Mouse (Mus musculus) forebrain, embryonic 14.5 days (tissue): ENCODE measurements around the gene Bloc1s1. TPM values are rescaled to one million over a fixed set of nuclear protein-coding genes. Genes with fewer than 3 reads are reported as not detected.

Source experiments
- ATAC-seq: fragments of 200-750 bp; cut with Nextera tagmentation; 2 replicates; pipeline ENCODE4 v1.8.0; 2017; ENCODE audit warnings: mild to moderate bottlenecking, moderate library complexity
- DNase-seq: peaks from one replicate; pipeline ENCODE4 v3.0.0-alpha.2; 2015; ENCODE audit warnings: low spot score
- H3K27ac ChIP-seq: fragments of 300-500 bp; sonication (generic); 2 replicates; pipeline ENCODE4 v1.5.1; 2014; ENCODE audit warnings: low read depth, mild to moderate bottlenecking, control low read depth, low read length, moderate library complexity
- H3K27me3 ChIP-seq: fragments of 300-500 bp; sonication (generic); replicated peaks from 2 replicates; pipeline ENCODE4 v1.6.1; 2014; ENCODE audit warnings: low read length, control low read depth, mixed read lengths; ENCODE audit not compliant: control insufficient read depth, insufficient read depth
- H3K36me3 ChIP-seq: fragments of 300-500 bp; sonication (generic); 2 replicates; pipeline ENCODE4 v1.6.1; 2014; ENCODE audit warnings: low read length, control low read depth; ENCODE audit not compliant: control insufficient read depth, insufficient read depth
- H3K4me1 ChIP-seq: fragments of 300-500 bp; sonication (generic); 2 replicates; pipeline ENCODE4 v1.6.1; 2014; ENCODE audit warnings: antibody characterized with exemption, low read length, control low read depth; ENCODE audit not compliant: control insufficient read depth, insufficient read depth
- H3K4me2 ChIP-seq: fragments of 300-500 bp; sonication (generic); 2 replicates; pipeline ENCODE4 v1.6.1; 2014; ENCODE audit warnings: mild to moderate bottlenecking, control low read depth, low read length
- H3K4me3 ChIP-seq: fragments of 300-500 bp; sonication (generic); 2 replicates; pipeline ENCODE4 v1.5.1; 2014; ENCODE audit warnings: low read depth, low read length, control low read depth
- H3K9ac ChIP-seq: fragments of 300-500 bp; sonication (generic); 2 replicates; pipeline ENCODE4 v1.6.1; 2014; ENCODE audit warnings: mild to moderate bottlenecking, low read length, control low read depth, moderate library complexity
- H3K9me3 ChIP-seq: fragments of 300-500 bp; sonication (generic); replicated peaks from 2 replicates; pipeline ENCODE4 v1.6.1; 2016; ENCODE audit warnings: low read length, control low read depth, mixed read lengths; ENCODE audit not compliant: control insufficient read depth
- WGBS: fragments of 180-500 bp; shearing (Covaris S2); extraction: QIAGEN DNeasy Blood & Tissue Kit; methylation state at CpG from one replicate; pipeline ENCODE4 v1.1.7; 2014; 5-methylcytosine and 5-hydroxymethylcytosine counted together
- polyA plus RNA-seq: library from polyadenylated mRNA; unstranded; fragments of >200 nt; fragmentation: Nextera tagmentation; extraction: Ambion mirVana; gene quantifications from 2 replicates; pipeline ENCODE4 v1.2.1, GENCODE M21; 2014

Gene Bloc1s1
- polyA plus RNA-seq, 1 experiment from 2014 or later, result 295 TPM

GRCm38 (mm10) chr10:128878291-128878690, 45.5 kb downstream of the Bloc1s1 start:
- Histone ChIP-seq H3K9me3 (no peaks in the 10 kb centered on the region), H3K4me1 (no peaks in the 10 kb centered on the region), H3K9ac (no peak overlapping the region), H3K4me2 (no peak overlapping the region), H3K27me3 (no peaks in the 10 kb centered on the region), H3K27ac (no peak overlapping the region), H3K36me3 (peaks cover 49% of the 10 kb centered on the region), H3K4me3 (no peak overlapping the region)
- ATAC-seq (no peak), DNase-seq (no peak)

GRCm38 (mm10) chr10:128870341-128870740, 53.5 kb downstream of the Bloc1s1 start:
- DNase-seq (no peak), ATAC-seq (no peak)
- Histone ChIP-seq H3K4me3 (no peak overlapping the region), H3K9ac (no peak overlapping the region), H3K4me2 (no peak overlapping the region), H3K27ac (no peak overlapping the region), H3K27me3 (no peaks in the 10 kb centered on the region), H3K36me3 (peaks cover 38% of the 10 kb centered on the region), H3K4me1 (no peaks in the 10 kb centered on the region), H3K9me3 (no peaks in the 10 kb centered on the region)
- WGBS, result 85% methylated on average over 3 of the region's 3 CpGs

Other genes starting within 250 kb of the Bloc1s1 start
- 9.1 and 9.8 TPM in 2 replicates for gene Suox, start 250.0 kb downstream of the Bloc1s1 start, polyA plus RNA-seq
- 89.4 and 98.8 TPM in 2 replicates for gene Rab5b, start 227.8 kb downstream of the Bloc1s1 start, polyA plus RNA-seq
- 0.27 and 0.83 TPM in 2 replicates for gene Pmel, start 219.8 kb downstream of the Bloc1s1 start, polyA plus RNA-seq
- gene Cdk2, start 219.0 kb downstream of the Bloc1s1 start, polyA plus RNA-seq, result 41.0 and 43.8 TPM in 2 replicates
- 3.8 and 4.5 TPM in 2 replicates for gene Dgka, start 179.2 kb downstream of the Bloc1s1 start, polyA plus RNA-seq
- 48.4 and 55.4 TPM in 2 replicates for gene Pym1, start 176.1 kb downstream of the Bloc1s1 start, polyA plus RNA-seq
- 0.37 and 0.62 TPM in 2 replicates for gene Mmp19, start 133.1 kb downstream of the Bloc1s1 start, polyA plus RNA-seq
- gene Dnajc14, start 120.0 kb downstream of the Bloc1s1 start, polyA plus RNA-seq, result 40.6 and 47.6 TPM in 2 replicates
- gene Tmem198b, start 119.7 kb downstream of the Bloc1s1 start, polyA plus RNA-seq, result 7.3 and 8.2 TPM in 2 replicates
- gene Sarnp, start 106.7 kb downstream of the Bloc1s1 start, polyA plus RNA-seq, result 218 and 228 TPM in 2 replicates
- gene Ormdl2, start 102.4 kb downstream of the Bloc1s1 start, polyA plus RNA-seq, result 30.9 and 44.3 TPM in 2 replicates
- gene Gdf11, start 32.3 kb downstream of the Bloc1s1 start, polyA plus RNA-seq, result 6.0 and 6.3 TPM in 2 replicates
- gene Cd63, start 23.0 kb downstream of the Bloc1s1 start, polyA plus RNA-seq, result 122 and 126 TPM in 2 replicates
- 8.8 and 9.9 TPM in 2 replicates for gene Rdh5, start 1.1 kb downstream of the Bloc1s1 start, polyA plus RNA-seq
- gene Itga7, start 9.8 kb upstream of the Bloc1s1 start, polyA plus RNA-seq, result 1.3 and 1.8 TPM in 2 replicates
- gene Mettl7b, start 37.0 kb upstream of the Bloc1s1 start, polyA plus RNA-seq, result not detected in 2 replicates
- gene Olfr9, start 65.4 kb upstream of the Bloc1s1 start, polyA plus RNA-seq, result not detected in 2 replicates
- gene Olfr763, start 86.8 kb upstream of the Bloc1s1 start, polyA plus RNA-seq, result not detected in 2 replicates
- gene Olfr764-ps1, start 115.9 kb upstream of the Bloc1s1 start, polyA plus RNA-seq, result not detected in 2 replicates
- not detected in 2 replicates for gene Olfr765, start 126.0 kb upstream of the Bloc1s1 start, polyA plus RNA-seq
- not detected in 2 replicates for gene Olfr766-ps1, start 144.9 kb upstream of the Bloc1s1 start, polyA plus RNA-seq
- not detected in 2 replicates for gene Olfr767, start 158.9 kb upstream of the Bloc1s1 start, polyA plus RNA-seq
- gene Olfr768, start 175.3 kb upstream of the Bloc1s1 start, polyA plus RNA-seq, result not detected in 2 replicates
- not detected in 2 replicates for gene Olfr769, start 193.8 kb upstream of the Bloc1s1 start, polyA plus RNA-seq
- gene Olfr770, start 215.0 kb upstream of the Bloc1s1 start, polyA plus RNA-seq, result not detected in 2 replicates
- not detected in 2 replicates for gene Olfr771, start 240.7 kb upstream of the Bloc1s1 start, polyA plus RNA-seq